13 mouse cellular contexts compared by ENCODE assay signal in the genomic region with DNA sequence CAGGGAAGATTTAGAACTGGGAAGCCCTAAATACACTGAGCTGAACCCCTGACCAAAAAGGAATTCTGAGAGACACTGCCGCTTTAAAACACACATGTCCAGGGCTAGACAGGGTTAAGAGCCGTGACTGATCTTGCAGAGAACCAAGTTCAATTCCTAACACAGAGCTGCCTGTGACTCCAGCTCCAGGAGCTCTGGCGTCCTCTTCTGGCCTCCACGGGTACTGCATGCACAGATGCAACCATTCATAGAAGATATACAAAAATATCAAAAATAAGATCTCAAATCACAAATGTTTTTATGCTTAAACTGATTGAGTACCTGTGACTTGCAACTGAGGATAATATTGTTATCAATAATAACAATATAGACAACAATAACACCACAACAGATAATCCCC. TPM values are rescaled to one million over a fixed set of nuclear protein-coding genes. Genes with fewer than 3 reads are reported as not detected.
DNase-seq lines count a peak whose midpoint lies in the region; ATAC-seq and TF ChIP-seq lines count a peak whose summit lies in the region.
"Had no signal": no experiment of that assay in that cellular context is flagged by ENCODE, and none has a peak within 500 bp of the region (broad histone marks: within the 10 kb centered on the region; RNA-seq: fewer than 3 reads in every experiment).

No protein-coding gene starts in this region.

- intact Hi-C loops in heart, adult 2 months (cut with DNase I): no loop called here
- intact Hi-C loops in left cerebral cortex, postnatal 36 days (cut with DNase I): no loop called here

- DNase-seq in heart, adult 2 months: no peak
- no peak for DNase-seq in lung, embryonic 14.5 days
- no peak for DNase-seq in lung, postnatal 14 days
- DNase-seq in ES-E14 (ENCODE audit: low read depth, low spot score): no peak
- no peak for DNase-seq in liver, embryonic 14.5 days (ENCODE audit: low read depth in 3 of 3, low spot score in 3 of 3)
- DNase-seq in embryo, embryonic 9.5 days (ENCODE audit: extremely low spot score): no peak
- DNase-seq in left cerebral cortex, postnatal 36 days (ENCODE audit: low spot score in 2 of 2): no peak
- DNase-seq: kidney, postnatal 10 days; liver, embryonic 13.5 days; thymus, postnatal 25 days had no signal

- WGBS in heart, adult 2 months: 90% methylated on average over 4 of the region's 4 CpGs
- WGBS in heart, embryonic 12.5 days: 87% methylated on average over 4 of the region's 4 CpGs
- 84% methylated on average over 4 of the region's 4 CpGs for WGBS in lung, embryonic 14.5 days
- 67% methylated on average over 4 of the region's 4 CpGs for WGBS in liver, embryonic 14.5 days (ENCODE audit: insufficient replicate concordance)

- peaks cover 9% of the 10 kb centered on the region for H3K4me1 ChIP-seq in heart, adult 2 months (ENCODE audit: control insufficient read depth, insufficient read depth, low read length)
- peaks cover 40% of the 10 kb centered on the region for H3K4me1 ChIP-seq in heart, embryonic 12.5 days (replicated peaks)
- H3K4me1 ChIP-seq in lung, embryonic 14.5 days (ENCODE audit: insufficient read depth): peaks cover 22% of the 10 kb centered on the region
- no peaks in the 10 kb centered on the region; a peak in 1 of 4 replicates for H3K4me1 ChIP-seq in ES-E14 (ENCODE audit: control insufficient read depth in 2 of 2, insufficient read depth in 2 of 2, low read length in 2 of 2, poor library complexity in 1 of 2)
- peaks cover 0 to 10% of the 10 kb centered on the region in 2 experiments; a peak in 2 of 4 replicates for H3K4me1 ChIP-seq in liver, embryonic 14.5 days (replicated peaks; ENCODE audit: control insufficient read depth in 2 of 2, insufficient read depth in 2 of 2, low read length in 1 of 2)
- H3K4me1 ChIP-seq: hindbrain, embryonic 12.5 days had no signal

- ATAC-seq in heart, embryonic 12.5 days (ENCODE audit: insufficient number of reproducible peaks, low FRiP score): no peak
- no peak for ATAC-seq in lung, embryonic 14.5 days (ENCODE audit: insufficient read depth)
- no peak for ATAC-seq in liver, embryonic 14.5 days (ENCODE audit: insufficient read depth)

- H3K79me2 ChIP-seq in heart, adult 2 months (replicated peaks; ENCODE audit: control insufficient read depth, insufficient read depth, low read length): 0 out of 2 replicates have a peak, but pooled peaks cover 2% of the 10 kb centered on the region

- no peaks in the 10 kb centered on the region for H3K27me3 ChIP-seq in heart, adult 2 months (ENCODE audit: control insufficient read depth, insufficient read depth, low read length)
- no peaks in the 10 kb centered on the region for H3K27me3 ChIP-seq in heart, embryonic 12.5 days (replicated peaks)
- no peaks in the 10 kb centered on the region for H3K27me3 ChIP-seq in lung, embryonic 14.5 days (ENCODE audit: insufficient read depth, low read length)
- H3K27me3 ChIP-seq in liver, embryonic 14.5 days (ENCODE audit: control insufficient read depth, insufficient read depth, low read length): no peaks in the 10 kb centered on the region
- H3K27me3 ChIP-seq: hindbrain, embryonic 12.5 days; liver, embryonic 13.5 days had no signal

- no peak overlapping the region for H3K9ac ChIP-seq in heart, adult 2 months (ENCODE audit: low read depth, low read length)
- no peak overlapping the region for H3K9ac ChIP-seq in heart, embryonic 12.5 days
- no peak overlapping the region for H3K9ac ChIP-seq in lung, embryonic 14.5 days
- H3K9ac ChIP-seq in ES-E14 (ENCODE audit: insufficient read depth, low read depth, low read length, poor library complexity, severe bottlenecking): no peak overlapping the region
- no peak overlapping the region for H3K9ac ChIP-seq in liver, embryonic 14.5 days (replicated peaks)
- H3K9ac ChIP-seq: hindbrain, embryonic 12.5 days; liver, embryonic 13.5 days had no signal

- no peak overlapping the region for H3K4me2 ChIP-seq in heart, embryonic 12.5 days
- no peak overlapping the region for H3K4me2 ChIP-seq in lung, embryonic 14.5 days
- H3K4me2 ChIP-seq in liver, embryonic 14.5 days (ENCODE audit: low read depth): no peak overlapping the region
- H3K4me2 ChIP-seq: heart, embryonic 11.5 days; hindbrain, embryonic 12.5 days; liver, embryonic 13.5 days had no signal

- TF ChIP-seq EP300 in heart, adult 2 months (IDR thresholded peaks at IDR 0.05; ENCODE audit: insufficient read depth, low read depth, low read length): no peak
- no peak for TF ChIP-seq EP300 in liver, embryonic 14.5 days (IDR thresholded peaks at IDR 0.05; ENCODE audit: low read depth)

- peaks cover 2% of the 10 kb centered on the region; the same call in 1 of the 2 replicates for H3K36me3 ChIP-seq in heart, adult 2 months (ENCODE audit: control insufficient read depth, insufficient read depth, low read length)
- H3K36me3 ChIP-seq in heart, embryonic 12.5 days: no peaks in the 10 kb centered on the region
- no peaks in the 10 kb centered on the region for H3K36me3 ChIP-seq in lung, embryonic 14.5 days (ENCODE audit: insufficient read depth)
- no peaks in the 10 kb centered on the region for H3K36me3 ChIP-seq in ES-E14 (ENCODE audit: control insufficient read depth, insufficient read depth, low read length, poor library complexity, severe bottlenecking)
- no peaks in the 10 kb centered on the region for H3K36me3 ChIP-seq in liver, embryonic 14.5 days (replicated peaks; ENCODE audit: control insufficient read depth, insufficient read depth, low read depth)
- H3K36me3 ChIP-seq: hindbrain, embryonic 12.5 days; liver, embryonic 13.5 days had no signal

- TF ChIP-seq POLR2A in heart, adult 2 months (IDR thresholded peaks at IDR 0.05; ENCODE audit: insufficient read depth, low read depth, low read length): no peak

- no peaks in the 10 kb centered on the region for H3K9me3 ChIP-seq in heart, embryonic 12.5 days (replicated peaks)
- no peaks in the 10 kb centered on the region for H3K9me3 ChIP-seq in lung, embryonic 14.5 days (ENCODE audit: low read depth, low read length)
- H3K9me3 ChIP-seq in ES-E14 (ENCODE audit: control insufficient read depth, insufficient read depth, low read depth, low read length): no peaks in the 10 kb centered on the region
- H3K9me3 ChIP-seq in liver, embryonic 14.5 days (ENCODE audit: control insufficient read depth, low read length): no peaks in the 10 kb centered on the region
- H3K9me3 ChIP-seq: hindbrain, embryonic 12.5 days; liver, embryonic 13.5 days had no signal

- H3K27ac ChIP-seq in heart, adult 2 months: no peak overlapping the region
- H3K27ac ChIP-seq in heart, embryonic 12.5 days (ENCODE audit: poor library complexity, severe bottlenecking): no peak overlapping the region
- no peak overlapping the region for H3K27ac ChIP-seq in lung, embryonic 14.5 days (ENCODE audit: low read depth)
- no peak overlapping the region for H3K27ac ChIP-seq in ES-E14 (ENCODE audit: insufficient read depth, low read depth, low read length, poor library complexity, severe bottlenecking)
- H3K27ac ChIP-seq in liver, embryonic 14.5 days: no peak overlapping the region
- H3K27ac ChIP-seq: hindbrain, embryonic 12.5 days; liver, embryonic 13.5 days had no signal

- in situ Hi-C loops in ES-E14 (cut with MboI; ENCODE audit: low sequenced_read_pairs in 2 of 2, unreplicated experiment in 2 of 2): no loop called here

- H3K4me3 ChIP-seq in heart, adult 2 months: no peak overlapping the region
- no peak overlapping the region for H3K4me3 ChIP-seq in heart, embryonic 12.5 days
- no peak overlapping the region for H3K4me3 ChIP-seq in lung, embryonic 14.5 days (ENCODE audit: low read depth, low read length)
- no peak overlapping the region for H3K4me3 ChIP-seq in ES-E14 (ENCODE audit: insufficient read depth in 1 of 2, low read depth in 1 of 2, low read length in 2 of 2, poor library complexity in 1 of 2, severe bottlenecking in 1 of 2)
- no peak overlapping the region for H3K4me3 ChIP-seq in liver, embryonic 14.5 days (ENCODE audit: insufficient read depth in 1 of 2, low read depth in 2 of 2, low read length in 2 of 2)
- H3K4me3 ChIP-seq: hindbrain, embryonic 12.5 days; liver, embryonic 13.5 days had no signal

- TF ChIP-seq CTCF in heart, adult 2 months (IDR thresholded peaks at IDR 0.05): peak; percentile 53
- peak; percentile 66 for TF ChIP-seq CTCF in lung, embryonic 14.5 days (IDR thresholded peaks at IDR 0.05; ENCODE audit: low read depth)
- TF ChIP-seq CTCF in liver, embryonic 14.5 days (IDR thresholded peaks at IDR 0.05; ENCODE audit: low read depth): peak; percentile 65

TF ChIP-seq in ES-E14, 5 proteins besides CTCF, POLR2A, EP300 and RAD21:
- TF ChIP-seq ZC3H11A (IDR thresholded peaks at IDR 0.05; ENCODE audit: borderline replicate concordance, low read depth, low read length) (peak; percentile 84), ZNF384 (IDR thresholded peaks at IDR 0.05; ENCODE audit: low read depth, low read length) (no peak)

RNA-seq across cellular contexts. Expression of a gene that starts 20.9 kb away (rescaled TPM):
- 10 to 100 TPM; 24.0 to 25.7 TPM for total RNA-seq in heart, adult 2 months (2021)
- 19.8 and 27.1 TPM in 2 replicates for polyA plus RNA-seq in heart, adult 2 months (2012; rRNA removed)
- 7.0 and 7.1 TPM in 2 replicates for polyA plus RNA-seq in heart, embryonic 12.5 days (2016; fragmentation: Nextera tagmentation; extraction: Ambion mirVana)
- polyA plus RNA-seq in lung, embryonic 14.5 days (2014; fragmentation: Nextera tagmentation; extraction: Ambion mirVana): 14.6 and 14.9 TPM in 2 replicates
- total RNA-seq in ES-E14 (2012; rRNA removed): 8.3 and 12.9 TPM in 2 replicates
- polyA plus RNA-seq in liver, embryonic 14.5 days (2012; rRNA removed): 1.5 and 1.8 TPM in 2 replicates
- polyA plus RNA-seq in liver, embryonic 14.5 days (2014; fragmentation: Nextera tagmentation; extraction: Ambion mirVana): 1.2 and 1.4 TPM in 2 replicates
- total RNA-seq in left cerebral cortex, postnatal 36 days (2021): 100 to 1,000 TPM in 1 of 2 experiments, 10 to 100 TPM in 1; 79.1 to 100 TPM
